Mouse (Mus musculus) cortical plate, adult 2 months (tissue): ENCODE results near the gene Gls2.

ENCODE experiments used
- CTCF ChIP-seq: fragments of 200-500 bp; IDR thresholded peaks from 2 replicates; pipeline ENCODE4 v1.5.1; 2011; ENCODE audit warnings: mild to moderate bottlenecking, control low read depth, low read length; ENCODE audit not compliant: insufficient read depth; ENCODE audit errors: extremely low read depth
- POLR2A ChIP-seq: fragments of 200-500 bp; IDR thresholded peaks from 2 replicates; pipeline ENCODE4 v1.6.1; 2011; ENCODE audit warnings: mild to moderate bottlenecking, low read length, control low read depth; ENCODE audit not compliant: insufficient read depth; ENCODE audit errors: extremely low read depth

DNA sequence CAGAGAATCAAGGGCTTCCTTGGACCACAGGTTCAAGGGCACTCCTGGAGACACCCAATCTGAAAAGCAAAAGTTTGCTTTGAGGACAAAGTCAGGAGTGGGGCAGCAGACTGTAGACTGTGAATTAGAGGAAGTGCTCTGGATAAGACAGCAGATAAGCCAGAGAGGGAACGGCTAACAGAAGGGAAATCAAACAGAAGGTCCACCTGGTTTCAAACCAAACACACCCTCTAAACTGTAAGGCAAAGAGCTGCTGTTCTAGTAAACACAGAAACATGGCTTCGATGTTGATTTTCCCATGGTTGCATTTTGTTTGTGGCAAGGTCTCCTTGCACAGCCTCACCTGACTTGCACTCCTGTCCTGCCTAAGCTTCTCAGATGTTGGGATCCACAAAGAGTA lies 2.8 kb upstream of the Gls2 start:
- TF ChIP-seq CTCF (no peak), POLR2A (no peak)
